In genomic region chr2:51848491-51848890, GRCm38 (mm10) we compare ENCODE assay signal across 20 mouse cellular contexts.
DNase-seq lines count a peak whose midpoint lies in the region; ATAC-seq lines count a peak whose summit lies in the region.
"Had no signal": no experiment of that assay in that cellular context is flagged by ENCODE, and none has a peak within 500 bp of the region (broad histone marks: within the 10 kb centered on the region; RNA-seq: fewer than 3 reads in every experiment).

No protein-coding gene starts in this region.

- H3K36me3 ChIP-seq in hindbrain, embryonic 10.5 days: no peaks in the 10 kb centered on the region
- no peaks in the 10 kb centered on the region for H3K36me3 ChIP-seq in hindbrain, embryonic 14.5 days (replicated peaks; ENCODE audit: control insufficient read depth, insufficient read depth)
- H3K36me3 ChIP-seq in embryonic facial prominence, embryonic 11.5 days (replicated peaks; ENCODE audit: control insufficient read depth, insufficient read depth, low read depth, low read length): no peaks in the 10 kb centered on the region
- H3K36me3 ChIP-seq: liver, embryonic 13.5 days; lung, embryonic 15.5 days; stomach, embryonic 15.5 days had no signal

- peaks cover 10% of the 10 kb centered on the region; the same call in 1 of the 2 replicates for H3K4me1 ChIP-seq in hindbrain, embryonic 10.5 days (replicated peaks)
- no peaks in the 10 kb centered on the region for H3K4me1 ChIP-seq in hindbrain, embryonic 14.5 days (replicated peaks; ENCODE audit: control insufficient read depth, insufficient read depth, low read length)
- no peaks in the 10 kb centered on the region for H3K4me1 ChIP-seq in embryonic facial prominence, embryonic 11.5 days (ENCODE audit: control insufficient read depth, insufficient read depth, low read length)
- H3K4me1 ChIP-seq: liver, embryonic 13.5 days; lung, embryonic 15.5 days; stomach, embryonic 15.5 days had no signal

- no peak overlapping the region for H3K9ac ChIP-seq in hindbrain, embryonic 14.5 days
- H3K9ac ChIP-seq in embryonic facial prominence, embryonic 11.5 days (replicated peaks; ENCODE audit: low read length): no peak overlapping the region
- H3K9ac ChIP-seq: liver, embryonic 13.5 days; lung, embryonic 15.5 days; stomach, embryonic 15.5 days had no signal

- WGBS in hindbrain, embryonic 10.5 days: 58% methylated on average over 2 of the region's 2 CpGs
- WGBS in hindbrain, embryonic 14.5 days: 46% methylated on average over 2 of the region's 2 CpGs
- whole genome bisulfite sequencing in embryonic facial prominence, embryonic 11.5 days: 36% methylated on average over 2 of the region's 2 CpGs

- H3K4me3 ChIP-seq in hindbrain, embryonic 10.5 days: no peak overlapping the region
- no peak overlapping the region for H3K4me3 ChIP-seq in hindbrain, embryonic 14.5 days (replicated peaks; ENCODE audit: low read length)
- no peak overlapping the region for H3K4me3 ChIP-seq in embryonic facial prominence, embryonic 11.5 days (ENCODE audit: low read depth, low read length)
- H3K4me3 ChIP-seq: erythroblast, embryonic 14.5 days; liver, embryonic 13.5 days; lung, embryonic 15.5 days; stomach, embryonic 15.5 days had no signal

- no peak overlapping the region for H3K4me2 ChIP-seq in hindbrain, embryonic 14.5 days (replicated peaks)
- H3K4me2 ChIP-seq in embryonic facial prominence, embryonic 11.5 days (ENCODE audit: low read depth, low read length): no peak overlapping the region
- H3K4me2 ChIP-seq: heart, embryonic 11.5 days; liver, embryonic 13.5 days; lung, embryonic 15.5 days; stomach, embryonic 15.5 days had no signal

- no peaks in the 10 kb centered on the region for H3K27me3 ChIP-seq in hindbrain, embryonic 10.5 days (ENCODE audit: insufficient read depth, poor library complexity, severe bottlenecking)
- H3K27me3 ChIP-seq in hindbrain, embryonic 14.5 days (ENCODE audit: control insufficient read depth, insufficient read depth, low read length): no peaks in the 10 kb centered on the region
- no peaks in the 10 kb centered on the region for H3K27me3 ChIP-seq in embryonic facial prominence, embryonic 11.5 days (ENCODE audit: control insufficient read depth, insufficient read depth, low read length)
- H3K27me3 ChIP-seq: liver, embryonic 13.5 days; lung, embryonic 15.5 days; stomach, embryonic 15.5 days had no signal

- no peak overlapping the region for H3K27ac ChIP-seq in hindbrain, embryonic 10.5 days
- H3K27ac ChIP-seq in hindbrain, embryonic 14.5 days: no peak overlapping the region
- H3K27ac ChIP-seq in embryonic facial prominence, embryonic 11.5 days (replicated peaks; ENCODE audit: low read depth, low read length): no peak overlapping the region
- H3K27ac ChIP-seq: liver, embryonic 13.5 days; lung, embryonic 15.5 days; stomach, embryonic 15.5 days had no signal

- no peaks in the 10 kb centered on the region for H3K9me3 ChIP-seq in hindbrain, embryonic 10.5 days
- no peaks in the 10 kb centered on the region for H3K9me3 ChIP-seq in hindbrain, embryonic 14.5 days (ENCODE audit: control insufficient read depth, low read length)
- no peaks in the 10 kb centered on the region for H3K9me3 ChIP-seq in embryonic facial prominence, embryonic 11.5 days (replicated peaks; ENCODE audit: control insufficient read depth, low read length)
- H3K9me3 ChIP-seq: liver, embryonic 13.5 days; lung, embryonic 15.5 days; stomach, embryonic 15.5 days had no signal

- peak; percentile 12 for DNase-seq in hindbrain, embryonic 10.5 days (ENCODE audit: low spot score)
- no peak for DNase-seq in hindbrain, embryonic 14.5 days (ENCODE audit: low spot score)
- peak; percentile 52 for DNase-seq in embryo, embryonic 10 days (ENCODE audit: low spot score)
- peak; percentile 74 for DNase-seq in embryonic facial prominence, embryonic 11.5 days (ENCODE audit: low spot score)
- DNase-seq in mesoderm, embryonic 11.5 days (ENCODE audit: low read depth, low spot score): peak; percentile 52
- no peak for DNase-seq in layer of hippocampus, postnatal 14 days (ENCODE audit: low spot score in 2 of 2)
- DNase-seq in cerebellum, adult 9-10 months: no peak
- DNase-seq: adrenal gland, postnatal 25 days; B cell, adult 2 months; cerebellum, adult 8-10 months; gastrocnemius, postnatal 36 days; heart, postnatal 14 days; layer of hippocampus, postnatal 36 days; liver, embryonic 13.5 days; spleen, adult 18-20 months had no signal

- ATAC-seq in hindbrain, embryonic 14.5 days (ENCODE audit: low FRiP score): no peak
- ATAC-seq in embryonic facial prominence, embryonic 11.5 days (replicated peaks; ENCODE audit: insufficient number of reproducible peaks, low FRiP score, low TSS enrichment, low read depth): no peak
- no peak for ATAC-seq in activated CD4-positive, CD25-positive, alpha-beta regulatory T cell, adult 4 months

Comparison
In these comparisons a context has a peak if more than half of its experiments do, and no peak if none do; other contexts are left out.
1. DNase-seq: peak in hindbrain, embryonic 10.5 days (single experiment), embryo, embryonic 10 days (single experiment), embryonic facial prominence, embryonic 11.5 days (single experiment) and mesoderm, embryonic 11.5 days (single experiment); none in hindbrain, embryonic 14.5 days (single experiment), layer of hippocampus, postnatal 14 days (0 of 2) and cerebellum, adult 9-10 months (single experiment).